Mouse (Mus musculus) heart, embryonic 14.5 days (tissue): ENCODE data around the gene Capn7. TPM values are rescaled to one million over a fixed set of nuclear protein-coding genes. Genes with fewer than 3 reads are reported as not detected.

Source experiments
- polyA plus RNA-seq: library from polyadenylated mRNA; unstranded; fragments of >200 nt; fragmentation: Nextera tagmentation; extraction: Ambion mirVana; gene quantifications from 2 replicates; pipeline ENCODE4 v1.2.1, GENCODE M21; 2014

Capn7 gene
- polyA plus RNA-seq, 1 experiment from 2014 or later: 44.9 TPM

Other genes with a start within 250 kb of the Capn7 start
- gene Smim4, start 207.7 kb upstream of the Capn7 start, polyA plus RNA-seq: 98.2 and 107 TPM in 2 replicates
- 329 and 341 TPM in 2 replicates for gene Nt5dc2, start 205.6 kb upstream of the Capn7 start, polyA plus RNA-seq
- gene Stab1, start 168.0 kb upstream of the Capn7 start, polyA plus RNA-seq: 56.0 and 66.8 TPM in 2 replicates
- 5,119 and 5,195 TPM in 2 replicates for gene Tnnc1, start 128.3 kb upstream of the Capn7 start, polyA plus RNA-seq
- 308 and 317 TPM in 2 replicates for gene Nisch, start 119.7 kb upstream of the Capn7 start, polyA plus RNA-seq
- 0.23 and 0.26 TPM in 2 replicates for gene Sema3g, start 118.8 kb upstream of the Capn7 start, polyA plus RNA-seq
- 9.4 and 9.6 TPM in 2 replicates for gene Phf7, start 85.3 kb upstream of the Capn7 start, polyA plus RNA-seq
- gene Bap1, start 85.2 kb upstream of the Capn7 start, polyA plus RNA-seq: 47.6 TPM in 2 replicates
- gene Dnah1, start 12.7 kb upstream of the Capn7 start, polyA plus RNA-seq: 0.86 and 0.93 TPM in 2 replicates
- gene Sh3bp5, start 99.4 kb downstream of the Capn7 start, polyA plus RNA-seq: 13.0 and 13.5 TPM in 2 replicates
- gene Eaf1, start 157.8 kb downstream of the Capn7 start, polyA plus RNA-seq: 13.1 and 13.2 TPM in 2 replicates
- gene Mettl6, start 158.4 kb downstream of the Capn7 start, polyA plus RNA-seq: 36.6 and 40.7 TPM in 2 replicates